Mouse (Mus musculus): Measurements from ENCODE around the gene Rab30. TPM values are rescaled to one million over a fixed set of nuclear protein-coding genes. Genes with fewer than 3 reads are reported as not detected.
A peak's percentile ranks its signal among the peaks of the same experiment; 100 is the strongest.

Gene Rab30
- polyA plus RNA-seq, 1 experiment from 2014 or later = 8.3 TPM

DNA sequence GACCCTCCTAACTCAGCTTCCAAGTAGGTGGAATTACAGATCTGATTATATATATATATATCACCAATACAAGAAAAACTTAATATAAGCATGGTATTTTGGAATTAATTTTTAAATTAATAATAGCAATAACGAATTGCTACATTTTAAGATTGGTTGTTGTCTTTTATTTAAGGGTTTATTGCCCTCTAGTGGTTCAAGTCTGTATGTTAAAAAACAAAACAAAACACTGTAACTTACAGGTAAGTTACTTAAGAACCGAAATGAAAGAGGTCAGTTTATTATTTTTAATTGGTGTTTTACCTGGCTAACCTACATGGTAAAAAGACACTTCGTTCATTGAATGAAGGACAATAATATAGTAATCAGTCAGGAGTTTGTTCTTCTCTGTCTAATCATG, 128.8 kb downstream of the Rab30 start:
- 67% methylated on average over 3 of the region's 3 CpGs for WGBS

DNA sequence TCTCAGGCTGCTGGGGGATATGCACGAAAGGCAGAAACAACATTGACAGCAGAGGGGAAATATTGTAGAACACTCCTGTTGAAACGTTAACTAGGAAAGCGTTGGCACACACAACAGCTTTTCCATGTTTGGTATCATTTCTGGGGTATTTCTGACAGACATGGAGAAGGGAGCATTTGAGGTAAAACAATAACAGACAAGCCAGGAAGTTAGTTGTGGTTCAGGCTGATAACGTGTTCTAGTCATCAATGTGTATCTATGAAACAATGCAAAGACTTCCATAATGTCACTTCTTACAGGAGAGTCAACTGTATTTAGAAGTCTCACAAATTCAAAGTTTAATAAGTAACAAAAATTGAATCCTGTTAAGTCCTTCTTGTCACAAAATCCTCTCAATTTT, 130.2 kb downstream of the Rab30 start:
- peaks cover 14% of the 10 kb centered on the region for H3K4me1 ChIP-seq (replicated peaks)
- H3K27ac ChIP-seq = no peak overlapping the region
- 82% methylated on average over 4 of the region's 4 CpGs for WGBS
- no peaks in the 10 kb centered on the region for H3K9me3 ChIP-seq (replicated peaks)
- no peak for ATAC-seq (replicated peaks; ENCODE audit: insufficient number of reproducible peaks, insufficient read depth, low FRiP score, low read depth)
- 0 out of 2 replicates have a peak, but pooled peaks cover 3% of the 10 kb centered on the region for H3K36me3 ChIP-seq
- H3K27me3 ChIP-seq = no peaks in the 10 kb centered on the region
- no peak overlapping the region for H3K4me3 ChIP-seq
- H3K4me2 ChIP-seq = no peak overlapping the region
- H3K9ac ChIP-seq = no peak overlapping the region

More for the DNA sequence above, 128.8 kb downstream of the Rab30 start:
- H3K27me3 ChIP-seq = no peaks in the 10 kb centered on the region
- H3K9me3 ChIP-seq (replicated peaks) = no peaks in the 10 kb centered on the region
- H3K4me2 ChIP-seq = no peak overlapping the region
- H3K27ac ChIP-seq = no peak overlapping the region
- H3K4me3 ChIP-seq = no peak overlapping the region
- no peak overlapping the region for H3K9ac ChIP-seq
- ATAC-seq (replicated peaks; ENCODE audit: insufficient number of reproducible peaks, insufficient read depth, low FRiP score, low read depth) = no peak
- peaks cover 7% of the 10 kb centered on the region for H3K4me1 ChIP-seq (replicated peaks)
- 0 out of 2 replicates have a peak, but pooled peaks cover 3% of the 10 kb centered on the region for H3K36me3 ChIP-seq

DNA sequence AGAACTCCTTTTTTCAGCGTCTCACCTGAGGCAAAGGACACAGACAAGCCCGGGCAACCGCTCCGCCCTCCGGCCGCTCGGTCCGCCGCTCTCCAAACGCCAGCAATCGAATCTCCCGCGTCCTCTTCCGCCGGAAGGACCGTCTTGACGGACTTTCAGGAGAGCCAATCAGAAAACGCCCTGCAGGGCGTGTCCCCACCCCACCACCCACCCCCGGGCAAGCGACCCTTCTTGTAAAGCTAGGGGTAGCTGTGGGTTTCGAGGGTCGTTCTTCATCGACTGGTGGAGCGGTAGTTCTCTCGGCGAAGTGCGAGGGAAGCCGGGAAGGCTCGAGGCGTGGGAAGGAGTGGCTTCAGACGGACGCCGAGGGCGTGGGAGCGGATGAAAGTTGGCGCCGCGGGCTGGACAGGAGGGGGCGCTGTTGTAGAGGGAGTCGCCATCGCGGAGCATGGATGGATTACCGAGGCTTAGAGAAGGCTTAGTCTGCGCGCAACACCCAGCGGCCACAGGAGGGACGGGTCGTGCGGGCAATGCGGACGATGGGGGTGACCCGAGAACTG, 132.8 kb downstream of the Rab30 start, which contains the start of the genes Ddias and Prcp:
Ddias (minus strand) TSS at position 132 of the 560 bp plus-strand sequence.
Prcp (plus strand) TSS at position 355 of the 560 bp plus-strand sequence.
- peak; percentile 84 for ATAC-seq (replicated peaks; ENCODE audit: insufficient number of reproducible peaks, insufficient read depth, low FRiP score, low read depth)
- Histone ChIP-seq H3K27ac (peak within 1 kb of the TSS; percentile 99), H3K4me1 (replicated peaks) (peaks cover 14% of the 10 kb centered on the region), H3K4me3 (peak within 1 kb of the TSS; percentile 86), H3K27me3 (no peaks in the 10 kb centered on the region), H3K36me3 (no peaks in the 10 kb centered on the region), H3K9ac (peak within 1 kb of the TSS; percentile 80), H3K9me3 (replicated peaks) (no peaks in the 10 kb centered on the region), H3K4me2 (peak within 1 kb of the TSS; percentile 89)
- under 1% methylated on average over 53 of the region's 53 CpGs for WGBS

DNA sequence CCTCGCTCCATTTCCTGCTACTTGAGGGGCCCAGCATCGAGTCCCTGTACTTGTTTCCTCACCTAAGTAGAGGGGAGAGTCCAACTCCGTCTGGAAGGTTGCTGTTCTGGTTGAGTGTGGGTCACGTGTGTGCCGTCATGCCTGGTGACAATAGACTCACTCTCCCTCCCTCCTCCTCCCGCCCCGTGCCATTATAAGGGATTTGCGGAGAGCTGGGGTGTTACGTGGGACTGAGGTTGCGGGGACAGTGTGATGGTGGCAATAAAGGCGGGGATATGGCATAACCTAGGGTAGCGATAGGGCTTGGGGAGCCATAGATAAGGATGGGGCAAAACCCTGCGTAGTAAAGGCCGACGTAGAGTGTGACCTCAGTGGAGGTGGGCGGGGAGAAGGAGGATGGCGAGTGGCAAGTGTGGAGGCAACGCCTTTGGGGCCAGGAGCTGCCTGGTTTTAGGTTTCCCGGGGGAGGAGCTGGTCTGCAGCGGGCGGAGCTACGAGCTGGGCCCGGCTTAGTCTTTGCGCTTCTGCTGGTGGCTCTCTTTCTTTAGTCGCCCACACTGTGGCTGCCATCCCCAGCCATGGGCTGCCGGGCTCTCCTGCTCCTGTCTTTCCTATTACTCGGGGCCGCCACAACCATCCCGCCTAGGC, 133.5 kb downstream of the Rab30 start:
- Histone ChIP-seq H3K9ac (peak overlapping the region; percentile 80), H3K27me3 (no peaks in the 10 kb centered on the region), H3K4me2 (peak overlapping the region; percentile 89), H3K4me1 (replicated peaks) (peaks cover 14% of the 10 kb centered on the region), H3K36me3 (no peaks in the 10 kb centered on the region), H3K27ac (peak overlapping the region; percentile 99), H3K4me3 (peak overlapping the region; percentile 86), H3K9me3 (replicated peaks) (no peaks in the 10 kb centered on the region)
- ATAC-seq (replicated peaks; ENCODE audit: insufficient number of reproducible peaks, insufficient read depth, low FRiP score, low read depth) = peak; percentile 89
- WGBS = 0% methylated on average over 29 of the region's 29 CpGs

DNA sequence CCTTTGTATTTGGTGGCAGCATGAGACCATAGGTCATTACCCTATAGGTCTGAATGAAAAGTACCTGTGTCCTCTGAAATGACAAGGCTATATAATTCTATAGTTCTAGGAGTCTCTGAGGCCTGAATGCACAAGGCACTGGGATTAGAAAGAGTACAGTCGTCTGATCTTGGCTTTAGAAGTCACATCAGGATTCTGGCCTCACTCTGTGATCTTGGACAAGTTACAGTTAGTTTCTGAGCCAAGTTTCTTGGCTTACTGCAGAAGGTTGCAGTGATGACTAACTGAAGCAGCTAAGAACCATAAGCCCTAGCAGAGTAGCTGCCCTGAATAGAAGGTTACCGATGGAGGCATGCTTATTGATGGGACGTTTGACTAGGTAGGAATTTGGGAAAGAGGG, 134.7 kb downstream of the Rab30 start:
- no peaks in the 10 kb centered on the region for H3K36me3 ChIP-seq
- no peaks in the 10 kb centered on the region for H3K27me3 ChIP-seq
- 31% methylated on average over 3 of the region's 3 CpGs for WGBS
- peaks cover 14% of the 10 kb centered on the region for H3K4me1 ChIP-seq (replicated peaks)
- H3K27ac ChIP-seq = peak overlapping the region; percentile 99
- H3K9me3 ChIP-seq (replicated peaks) = no peaks in the 10 kb centered on the region
- peak overlapping the region; percentile 89 for H3K4me2 ChIP-seq
- no peak overlapping the region for H3K9ac ChIP-seq
- H3K4me3 ChIP-seq = peak overlapping the region; percentile 86
- no peak for ATAC-seq (replicated peaks; ENCODE audit: insufficient number of reproducible peaks, insufficient read depth, low FRiP score, low read depth)

DNA sequence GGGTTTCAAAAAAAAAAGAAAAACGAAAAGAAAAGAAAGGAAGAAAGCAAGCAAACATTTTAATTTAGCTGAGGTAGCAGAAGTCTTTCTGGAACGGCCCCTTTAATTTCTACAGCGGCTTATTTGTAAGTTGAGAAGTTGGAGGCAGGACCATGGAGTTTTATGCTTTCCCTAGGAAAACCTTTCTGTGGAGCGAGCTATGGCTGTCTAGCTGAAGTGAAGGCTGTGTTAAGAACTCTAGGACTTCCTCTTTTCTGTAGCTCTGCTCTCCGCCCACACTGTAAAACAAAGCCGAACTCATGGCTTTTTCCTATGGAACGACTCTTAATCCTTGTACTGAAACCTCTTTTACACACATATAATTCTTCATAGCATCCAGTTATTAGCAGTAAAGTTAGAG, 135.1 kb downstream of the Rab30 start:
- Histone ChIP-seq H3K4me2 (peak overlapping the region; percentile 89), H3K27ac (peak overlapping the region; percentile 69), H3K4me3 (peak overlapping the region; percentile 86), H3K9me3 (replicated peaks) (no peaks in the 10 kb centered on the region), H3K36me3 (no peaks in the 10 kb centered on the region), H3K9ac (peak overlapping the region; percentile 38; the same call in 1 of the 2 replicates), H3K27me3 (no peaks in the 10 kb centered on the region), H3K4me1 (replicated peaks) (peaks cover 14% of the 10 kb centered on the region)
- no peak for ATAC-seq (replicated peaks; ENCODE audit: insufficient number of reproducible peaks, insufficient read depth, low FRiP score, low read depth)
- whole genome bisulfite sequencing = 40% methylated on average over 7 of the region's 7 CpGs

DNA sequence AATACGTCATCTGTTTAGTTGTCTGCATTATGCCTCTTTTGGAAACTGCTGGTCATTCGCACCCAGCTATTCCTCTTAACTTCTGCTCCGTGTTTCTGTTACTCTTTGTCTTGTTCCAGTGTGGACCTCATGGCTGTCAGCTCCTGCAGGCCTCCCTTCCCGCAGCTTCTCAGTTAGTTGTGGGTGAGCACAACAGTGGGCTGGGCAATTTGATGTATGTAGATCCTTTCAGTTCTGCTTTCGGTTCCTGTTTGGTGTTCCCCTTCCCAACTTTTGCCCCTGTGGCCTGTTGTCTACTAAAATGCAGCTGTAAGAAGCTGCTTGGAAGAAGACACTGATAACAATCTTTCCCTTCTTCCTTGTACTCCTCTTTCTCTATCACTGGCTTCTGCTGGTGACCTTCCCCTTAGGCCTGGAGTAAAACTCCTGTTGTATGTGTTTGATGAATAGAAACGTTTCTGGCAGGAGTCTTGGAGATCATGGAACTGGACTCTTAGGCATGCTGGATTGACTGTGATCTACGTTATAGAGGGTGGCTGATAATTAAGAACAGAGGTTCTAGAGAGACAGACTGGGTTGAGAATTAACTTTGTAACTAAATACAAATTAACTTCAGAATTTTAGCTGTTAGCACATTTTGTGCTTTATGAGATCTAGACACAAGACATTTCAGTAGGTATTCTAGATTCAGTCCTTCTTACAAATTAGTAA, 137.3 kb downstream of the Rab30 start:
- ATAC-seq (replicated peaks; ENCODE audit: insufficient number of reproducible peaks, insufficient read depth, low FRiP score, low read depth) = no peak
- H3K36me3 ChIP-seq = no peaks in the 10 kb centered on the region
- no peak overlapping the region for H3K27ac ChIP-seq
- no peak overlapping the region for H3K9ac ChIP-seq
- no peaks in the 10 kb centered on the region for H3K9me3 ChIP-seq (replicated peaks)
- peaks cover 7% of the 10 kb centered on the region for H3K4me1 ChIP-seq (replicated peaks)
- 64% methylated on average over 7 of the region's 7 CpGs for WGBS
- no peak overlapping the region for H3K4me3 ChIP-seq
- H3K4me2 ChIP-seq = peak overlapping the region; percentile 14
- no peaks in the 10 kb centered on the region for H3K27me3 ChIP-seq

DNA sequence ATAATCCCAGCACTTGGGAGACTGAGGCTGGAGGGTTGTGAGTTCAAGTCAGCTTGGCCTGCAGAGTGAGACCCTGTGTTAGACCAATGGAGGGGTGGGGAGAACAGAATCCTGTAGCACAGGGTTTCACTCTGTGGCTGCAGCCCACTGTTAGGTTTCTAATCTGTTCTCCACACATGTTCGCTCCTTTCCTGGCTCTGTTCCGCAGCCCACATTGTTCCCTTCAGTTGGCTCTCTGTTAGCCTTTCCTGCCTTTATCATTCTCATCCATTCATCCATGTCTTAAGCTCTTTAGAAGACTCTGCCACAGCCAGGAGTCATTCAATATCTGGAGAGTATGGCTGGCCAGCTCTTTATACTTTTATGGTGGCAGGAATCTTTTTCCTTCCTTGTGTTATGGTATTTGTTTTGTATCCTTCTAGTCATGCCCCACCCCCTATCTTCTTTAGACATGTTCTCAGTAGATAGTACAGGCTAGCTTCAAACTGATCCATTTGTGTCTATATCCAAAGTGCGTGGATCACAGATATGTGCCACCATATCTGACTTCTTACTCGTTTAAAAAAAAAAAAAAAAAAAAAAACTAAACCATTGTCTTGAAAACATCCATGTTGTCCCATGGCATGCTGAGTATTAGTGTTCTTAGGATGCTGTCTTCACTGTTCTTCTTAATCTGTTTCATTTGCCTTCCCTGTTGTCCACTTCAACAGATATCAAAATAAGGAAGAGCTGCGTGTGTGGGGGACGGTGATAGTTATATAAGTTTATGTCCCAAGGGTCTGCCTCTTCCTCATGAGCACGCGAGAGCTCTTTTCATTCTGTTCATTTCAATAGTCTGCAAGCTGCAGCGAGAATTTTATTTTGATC, 142.7 kb downstream of the Rab30 start:
- Histone ChIP-seq H3K4me1 (replicated peaks) (peaks cover 5% of the 10 kb centered on the region; the same call in 1 of the 2 replicates), H3K4me3 (no peak overlapping the region), H3K9me3 (replicated peaks) (no peaks in the 10 kb centered on the region), H3K27ac (peak overlapping the region; percentile 53), H3K9ac (no peak overlapping the region), H3K4me2 (no peak overlapping the region), H3K36me3 (no peaks in the 10 kb centered on the region), H3K27me3 (no peaks in the 10 kb centered on the region)
- ATAC-seq (replicated peaks; ENCODE audit: insufficient number of reproducible peaks, insufficient read depth, low FRiP score, low read depth) = peak; percentile 63
- 77% methylated on average over 9 of the region's 9 CpGs for WGBS

DNA sequence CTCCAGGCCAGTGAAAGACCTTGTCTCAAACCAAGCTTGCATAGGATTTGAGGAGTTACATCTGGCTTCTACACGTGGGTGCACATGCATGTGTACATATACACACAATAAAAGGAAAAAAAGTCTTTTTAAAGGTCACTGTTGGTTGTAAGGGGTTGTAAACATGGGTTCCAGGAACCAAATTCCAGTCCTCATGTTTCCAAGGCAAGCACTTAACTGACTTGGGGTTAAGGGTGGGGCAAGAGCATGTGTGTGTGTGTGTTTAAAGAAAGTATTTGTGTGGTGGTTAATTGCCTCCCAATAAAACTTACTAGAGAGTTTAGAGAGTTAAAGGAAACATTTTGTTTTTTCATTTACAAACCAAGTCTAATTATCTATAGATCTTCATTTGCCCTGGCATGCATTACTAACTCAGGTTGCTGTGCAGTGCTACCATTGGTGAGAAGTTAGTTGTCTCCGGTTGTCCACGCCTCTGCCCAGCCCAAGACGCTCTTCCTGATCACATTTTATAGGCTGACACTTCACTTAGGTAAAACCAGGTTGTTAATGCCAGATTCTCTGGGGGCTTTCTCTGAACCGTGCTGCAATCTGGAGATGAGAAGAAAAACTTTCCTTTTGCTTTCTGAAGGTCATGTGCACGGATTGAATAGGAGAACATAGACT, 143.7 kb downstream of the Rab30 start:
- Histone ChIP-seq H3K36me3 (no peaks in the 10 kb centered on the region), H3K27me3 (no peaks in the 10 kb centered on the region), H3K4me1 (replicated peaks) (peaks cover 5% of the 10 kb centered on the region; the same call in 1 of the 2 replicates), H3K9ac (no peak overlapping the region), H3K4me2 (no peak overlapping the region), H3K9me3 (replicated peaks) (no peaks in the 10 kb centered on the region), H3K27ac (no peak overlapping the region), H3K4me3 (no peak overlapping the region)
- 77% methylated on average over 6 of the region's 6 CpGs for WGBS
- no peak for ATAC-seq (replicated peaks; ENCODE audit: insufficient number of reproducible peaks, insufficient read depth, low FRiP score, low read depth)

DNA sequence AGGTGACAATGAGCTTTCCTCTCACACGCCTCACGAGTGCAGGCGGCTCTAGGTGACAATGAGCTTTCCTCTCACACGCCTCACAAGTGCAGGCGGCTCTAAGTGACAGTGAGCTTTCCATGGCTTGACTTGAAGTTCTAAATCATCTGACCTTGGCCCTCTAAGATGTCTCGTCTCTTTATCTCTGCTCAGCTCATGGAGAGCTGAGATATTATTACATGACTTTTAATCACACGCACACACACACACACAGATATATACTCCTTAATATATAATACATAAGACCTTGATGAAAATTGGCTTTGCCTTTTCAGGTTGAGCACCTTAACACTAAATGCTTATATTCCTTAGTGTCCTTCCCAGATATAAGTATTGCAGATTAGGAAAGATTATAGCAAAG, 145.4 kb downstream of the Rab30 start:
- Histone ChIP-seq H3K27ac (peak overlapping the region; percentile 57), H3K9me3 (replicated peaks) (no peaks in the 10 kb centered on the region), H3K4me3 (no peak overlapping the region), H3K4me2 (no peak overlapping the region), H3K9ac (no peak overlapping the region), H3K27me3 (no peaks in the 10 kb centered on the region), H3K4me1 (replicated peaks) (peaks cover 5% of the 10 kb centered on the region; the same call in 1 of the 2 replicates), H3K36me3 (no peaks in the 10 kb centered on the region)
- peak; percentile 36; the same call in 1 of the 2 replicates for ATAC-seq (replicated peaks; ENCODE audit: insufficient number of reproducible peaks, insufficient read depth, low FRiP score, low read depth)
- WGBS = 46% methylated on average over 7 of the region's 7 CpGs
